Mouse (Mus musculus) lung, adult 2 months (tissue): Measurements from ENCODE around the gene 4930579F01Rik. TPM values are rescaled to one million over a fixed set of nuclear protein-coding genes. Genes with fewer than 3 reads are reported as not detected.
"Not testable (repeated sequence)": the region's sequence is repeated elsewhere in the genome, so short reads cannot be mapped to it uniquely, and the experiment has no call there.

ENCODE experiments used
- DNase-seq: peaks from one replicate; pipeline ENCODE4 v3.0.0; 2022
- H3K4me1 ChIP-seq: fragments of 200-500 bp; 2 replicates; pipeline ENCODE4 v1.6.1; 2011; ENCODE audit warnings: low read length; ENCODE audit not compliant: control insufficient read depth, insufficient read depth
- H3K4me3 ChIP-seq: fragments of 200-500 bp; replicated peaks from 2 replicates; pipeline ENCODE3; 2011; ENCODE audit warnings: low read depth, mild to moderate bottlenecking, control low read depth, low read length; ENCODE audit errors: extremely low read depth
- CTCF ChIP-seq: fragments of 200-500 bp; IDR thresholded peaks from 2 replicates; pipeline ENCODE4 v1.5.1; 2011; ENCODE audit warnings: mild to moderate bottlenecking, low read length, control low read depth; ENCODE audit not compliant: insufficient read depth
- POLR2A ChIP-seq: fragments of 200-500 bp; IDR thresholded peaks from 2 replicates; pipeline ENCODE4 v1.6.1; 2011; ENCODE audit warnings: low read depth, mild to moderate bottlenecking, control low read depth, low read length, borderline replicate concordance; ENCODE audit errors: extremely low read depth
- WGBS: fragments of 180-500 bp; shearing (Covaris S2); methylation state at CpG from one replicate; pipeline ENCODE4 v1.1.7; 2018; 5-methylcytosine and 5-hydroxymethylcytosine counted together
- polyA plus RNA-seq: library from polyadenylated mRNA; depleted of rRNA; stranded (reverse); fragments of >200 nt; gene quantifications from 2 replicates; pipeline ENCODE4 v1.2.3, GENCODE M21; 2012

Gene 4930579F01Rik
- polyA plus RNA-seq, 1 experiment: not detected

- no peak for TF ChIP-seq POLR2A
- no peak for TF ChIP-seq CTCF
- DNase-seq: no peak
- WGBS: 49% methylated on average over 4 of the region's 4 CpGs
- no peak overlapping the region for H3K4me3 ChIP-seq
- peaks cover 3% of the 10 kb centered on the region; the same call in 1 of the 2 replicates for H3K4me1 ChIP-seq
These were observed 51.4 kb downstream of the 4930579F01Rik start for GRCm38 (mm10) chr3:138142052-138142732.

DNA sequence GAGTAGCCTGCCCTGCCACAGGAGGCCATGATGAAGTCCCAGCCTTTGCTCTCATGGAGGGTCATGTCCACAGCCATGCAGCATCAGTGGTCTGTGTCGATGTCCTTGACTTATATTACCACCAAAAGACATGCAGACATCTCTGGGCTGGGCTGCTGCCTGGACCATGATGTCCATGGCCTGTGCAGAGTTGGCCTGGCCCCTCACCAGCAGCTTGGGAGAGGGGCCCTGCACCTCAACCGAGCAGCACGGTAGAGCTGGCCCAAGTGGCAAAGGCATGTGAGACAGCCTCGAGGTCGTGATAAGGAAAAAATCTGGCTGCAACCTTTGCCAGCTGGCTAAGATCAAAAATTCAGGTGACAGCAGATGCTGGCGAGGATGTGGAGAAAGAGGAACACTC lies 54.0 kb downstream of the 4930579F01Rik start:
- WGBS: 77% methylated on average over 6 of the region's 6 CpGs
- H3K4me3 ChIP-seq: no peak overlapping the region
- TF ChIP-seq POLR2A (no peak), CTCF (no peak)
- peaks cover 3% of the 10 kb centered on the region; the same call in 1 of the 2 replicates for H3K4me1 ChIP-seq
- no peak for DNase-seq

GRCm38 (mm10) chr3:138138146-138138545 lies 55.5 kb downstream of the 4930579F01Rik start:
- not testable (repeated sequence) for H3K4me3 ChIP-seq, DNase-seq, H3K4me1 ChIP-seq
- WGBS: 97% methylated on average over 13 of the region's 13 CpGs

- no peak for DNase-seq
- TF ChIP-seq CTCF (no peak), POLR2A (no peak)
- H3K4me1 ChIP-seq: no peaks in the 10 kb centered on the region
- 40% methylated on average over 1 of the region's 1 CpGs for WGBS
- H3K4me3 ChIP-seq: no peak overlapping the region
These were observed 59.1 kb downstream of the 4930579F01Rik start for GRCm38 (mm10) chr3:138134528-138134927.

DNA sequence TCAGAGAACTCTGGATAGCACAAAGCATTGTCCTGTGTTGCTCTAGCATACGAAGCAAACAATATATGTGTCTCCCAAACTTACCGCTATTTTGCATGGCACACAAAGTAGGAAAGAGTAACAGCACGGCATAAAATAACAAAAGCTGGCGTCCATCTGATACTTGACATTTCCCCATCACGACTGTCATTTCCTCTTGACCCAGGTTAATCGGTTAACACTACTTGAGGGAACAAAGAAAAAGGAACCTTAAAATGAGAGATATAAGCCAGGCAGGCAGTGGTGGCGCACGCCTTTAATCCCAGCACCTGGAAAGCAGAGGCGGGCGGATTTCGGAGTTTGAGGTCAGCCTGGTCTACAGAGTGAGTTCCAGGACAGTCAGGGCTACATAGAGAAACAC lies 59.7 kb downstream of the 4930579F01Rik start:
- no peak overlapping the region for H3K4me3 ChIP-seq
- DNase-seq: no peak
- WGBS: 73% methylated on average over 11 of the region's 11 CpGs
- H3K4me1 ChIP-seq: no peaks in the 10 kb centered on the region
- TF ChIP-seq POLR2A: no peak
- no peak for TF ChIP-seq CTCF

- TF ChIP-seq CTCF: no peak
- no peak for TF ChIP-seq POLR2A
- WGBS: 89% methylated on average over 8 of the region's 8 CpGs
- no peaks in the 10 kb centered on the region for H3K4me1 ChIP-seq
- no peak for DNase-seq
- H3K4me3 ChIP-seq: no peak overlapping the region
These were observed 60.2 kb downstream of the 4930579F01Rik start for GRCm38 (mm10) chr3:138133463-138133862.

DNA sequence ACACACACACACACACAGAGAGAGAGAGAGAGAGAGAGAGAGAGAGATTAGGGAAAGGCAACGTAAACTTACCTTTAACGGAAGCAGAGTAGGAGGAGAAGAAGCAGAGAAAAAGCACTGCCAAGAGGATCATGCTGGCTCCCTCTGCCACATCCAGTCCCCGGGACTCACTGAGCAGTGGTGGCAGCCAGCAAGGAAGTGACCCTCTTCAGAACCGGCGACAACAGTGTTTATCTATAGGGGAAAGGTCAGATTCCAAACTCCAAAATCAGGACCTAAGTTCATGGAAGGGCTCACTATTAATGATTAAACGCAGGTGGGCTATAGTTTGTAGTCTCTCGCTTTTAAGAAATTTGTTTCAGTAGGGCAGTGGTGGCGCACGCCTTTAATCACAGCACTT lies 62.5 kb downstream of the 4930579F01Rik start:
- WGBS: 44% methylated on average over 9 of the region's 9 CpGs
- TF ChIP-seq CTCF (no peak), POLR2A (no peak)
- no peaks in the 10 kb centered on the region for H3K4me1 ChIP-seq
- no peak overlapping the region for H3K4me3 ChIP-seq
- no peak for DNase-seq

- 64% methylated on average over 1 of the region's 1 CpGs for WGBS
- Histone ChIP-seq H3K4me1 (no peaks in the 10 kb centered on the region), H3K4me3 (no peak overlapping the region)
- TF ChIP-seq POLR2A (no peak), CTCF (no peak)
- DNase-seq: no peak
These were observed 62.9 kb downstream of the 4930579F01Rik start for GRCm38 (mm10) chr3:138130692-138131091.

- Histone ChIP-seq H3K4me1 (no peaks in the 10 kb centered on the region), H3K4me3 (no peak overlapping the region)
- TF ChIP-seq CTCF (no peak), POLR2A (no peak)
- no peak for DNase-seq
- WGBS: 80% methylated on average over 6 of the region's 6 CpGs
These were observed 64.5 kb downstream of the 4930579F01Rik start for GRCm38 (mm10) chr3:138129110-138129509.

DNA sequence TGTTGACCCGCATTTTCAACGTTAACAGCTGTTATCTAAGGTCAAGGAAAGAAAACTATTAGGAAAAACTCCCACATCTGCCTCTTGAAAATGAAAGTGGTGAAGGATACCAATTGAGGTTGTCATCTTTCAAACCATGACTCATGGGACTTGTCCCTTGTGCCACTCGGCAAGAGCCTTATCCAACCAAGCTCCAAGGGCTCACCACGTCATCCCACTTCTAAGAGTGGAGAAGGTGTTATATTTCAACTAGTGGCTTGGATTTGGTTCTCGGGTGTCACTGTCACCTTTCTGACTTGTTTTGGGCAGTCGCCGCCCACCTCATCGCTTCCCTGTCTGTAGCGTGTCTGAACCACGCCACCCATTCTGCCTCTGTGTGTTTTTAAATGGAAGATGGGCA lies 69.8 kb downstream of the 4930579F01Rik start:
- Histone ChIP-seq H3K4me3 (no peak overlapping the region), H3K4me1 (no peaks in the 10 kb centered on the region)
- TF ChIP-seq CTCF: no peak
- TF ChIP-seq POLR2A: no peak
- DNase-seq: no peak
- WGBS: 80% methylated on average over 10 of the region's 10 CpGs

DNA sequence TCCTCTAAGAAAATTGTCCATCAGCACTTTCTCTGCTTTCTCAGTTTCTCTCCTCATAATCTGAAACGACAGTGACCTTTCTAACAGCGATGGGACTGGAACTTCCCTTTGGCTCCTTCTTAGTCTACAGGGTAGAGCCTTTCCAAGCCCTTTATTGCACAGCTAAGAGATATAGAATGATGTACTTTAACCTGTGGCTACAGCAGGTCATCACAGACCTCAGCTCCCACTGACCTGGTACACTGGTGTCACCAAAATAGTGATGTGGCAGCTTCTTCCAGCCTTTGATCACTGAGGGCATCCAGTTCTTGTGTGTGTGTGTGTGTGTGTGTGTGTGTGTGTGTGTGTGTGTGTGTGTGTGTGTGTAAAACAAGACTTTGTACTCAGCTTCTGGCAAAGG lies 72.2 kb downstream of the 4930579F01Rik start:
- no peak for DNase-seq
- no peak for TF ChIP-seq CTCF
- TF ChIP-seq POLR2A: no peak
- Histone ChIP-seq H3K4me3 (no peak overlapping the region), H3K4me1 (no peaks in the 10 kb centered on the region)
- WGBS: 85% methylated on average over 2 of the region's 2 CpGs
